Mouse (Mus musculus): ENCODE measurements around the gene Gbx1. TPM values are rescaled to one million over a fixed set of nuclear protein-coding genes. Genes with fewer than 3 reads are reported as not detected.

Gbx1 gene
- polyA plus RNA-seq, 1 experiment from 2014 or later = not detected

GRCm38 (mm10) chr5:24481647-24482046, 45.4 kb downstream of the Gbx1 start:
- Histone ChIP-seq H3K4me2 (ENCODE audit: low read depth, low read length) (no peak overlapping the region), H3K36me3 (replicated peaks; ENCODE audit: insufficient read depth, low read length) (peaks cover 34% of the 10 kb centered on the region), H3K27me3 (ENCODE audit: insufficient read depth, low read length) (no peaks in the 10 kb centered on the region), H3K4me3 (ENCODE audit: low read depth, low read length) (no peak overlapping the region), H3K4me1 (ENCODE audit: insufficient read depth) (0 out of 2 replicates have a peak, but pooled peaks cover 3% of the 10 kb centered on the region), H3K9ac (replicated peaks) (no peak overlapping the region), H3K27ac (ENCODE audit: low read depth) (no peak overlapping the region), H3K9me3 (ENCODE audit: low read length) (no peaks in the 10 kb centered on the region)
- ATAC-seq = peak; percentile 18; the same call in 1 of the 2 replicates
- peak; percentile 78 for DNase-seq
- WGBS (ENCODE audit: insufficient replicate concordance) = 4% methylated on average over 3 of the region's 4 CpGs
- TF ChIP-seq EP300 (IDR thresholded peaks at IDR 0.05; ENCODE audit: low read depth) (no peak), CTCF (IDR thresholded peaks at IDR 0.05; ENCODE audit: low read depth) (peak; percentile 77)

GRCm38 (mm10) chr5:24477909-24478308, 49.1 kb downstream of the Gbx1 start:
- H3K36me3 ChIP-seq (replicated peaks; ENCODE audit: insufficient read depth, low read length) = peaks cover 32% of the 10 kb centered on the region
- no peak overlapping the region for H3K9ac ChIP-seq (replicated peaks)
- no peak overlapping the region for H3K4me2 ChIP-seq (ENCODE audit: low read depth, low read length)
- DNase-seq (no peak), ATAC-seq (no peak)
- peaks cover 17% of the 10 kb centered on the region for H3K27me3 ChIP-seq (ENCODE audit: insufficient read depth, low read length)
- TF ChIP-seq EP300 (IDR thresholded peaks at IDR 0.05; ENCODE audit: low read depth) = no peak
- TF ChIP-seq CTCF (IDR thresholded peaks at IDR 0.05; ENCODE audit: low read depth) = no peak
- H3K4me1 ChIP-seq (ENCODE audit: insufficient read depth) = peaks cover 11% of the 10 kb centered on the region
- 82% methylated on average over 9 of the region's 9 CpGs for WGBS (ENCODE audit: insufficient replicate concordance)
- no peak overlapping the region for H3K4me3 ChIP-seq (ENCODE audit: low read depth, low read length)
- H3K9me3 ChIP-seq (ENCODE audit: low read length) = no peaks in the 10 kb centered on the region
- H3K27ac ChIP-seq (ENCODE audit: low read depth) = no peak overlapping the region

GRCm38 (mm10) chr5:24475476-24476241, 51.3 kb downstream of the Gbx1 start:
- Histone ChIP-seq H3K9ac (replicated peaks) (no peak overlapping the region), H3K27ac (ENCODE audit: low read depth) (no peak overlapping the region), H3K9me3 (ENCODE audit: low read length) (no peaks in the 10 kb centered on the region), H3K36me3 (replicated peaks; ENCODE audit: insufficient read depth, low read length) (peaks cover 30% of the 10 kb centered on the region), H3K4me3 (ENCODE audit: low read depth, low read length) (no peak overlapping the region), H3K4me1 (ENCODE audit: insufficient read depth) (peaks cover 11% of the 10 kb centered on the region), H3K4me2 (ENCODE audit: low read depth, low read length) (no peak overlapping the region), H3K27me3 (ENCODE audit: insufficient read depth, low read length) (peaks cover 17% of the 10 kb centered on the region)
- no peak for ATAC-seq
- WGBS (ENCODE audit: insufficient replicate concordance) = 75% methylated on average over 6 of the region's 6 CpGs
- TF ChIP-seq CTCF (IDR thresholded peaks at IDR 0.05; ENCODE audit: low read depth) = no peak
- no peak for TF ChIP-seq EP300 (IDR thresholded peaks at IDR 0.05; ENCODE audit: low read depth)
- DNase-seq = no peak

GRCm38 (mm10) chr5:24474723-24475261, 52.2 kb downstream of the Gbx1 start:
- DNase-seq (peak; percentile 36), ATAC-seq (0 out of 2 replicates have a peak, but pooled peaks have one; percentile 28)
- H3K27me3 ChIP-seq (ENCODE audit: insufficient read depth, low read length) = peaks cover 17% of the 10 kb centered on the region
- TF ChIP-seq CTCF (IDR thresholded peaks at IDR 0.05; ENCODE audit: low read depth) = peak; percentile 16; the same call in 1 of the 2 replicates
- no peak for TF ChIP-seq EP300 (IDR thresholded peaks at IDR 0.05; ENCODE audit: low read depth)
- H3K9me3 ChIP-seq (ENCODE audit: low read length) = no peaks in the 10 kb centered on the region
- H3K27ac ChIP-seq (ENCODE audit: low read depth) = no peak overlapping the region
- peak overlapping the region; percentile 39 for H3K4me3 ChIP-seq (ENCODE audit: low read depth, low read length)
- H3K4me1 ChIP-seq (ENCODE audit: insufficient read depth) = peaks cover 11% of the 10 kb centered on the region
- WGBS (ENCODE audit: insufficient replicate concordance) = 7% methylated on average over 51 of the region's 67 CpGs
- H3K4me2 ChIP-seq (ENCODE audit: low read depth, low read length) = peak overlapping the region; percentile 72
- H3K36me3 ChIP-seq (replicated peaks; ENCODE audit: insufficient read depth, low read length) = peaks cover 23% of the 10 kb centered on the region
- no peak overlapping the region for H3K9ac ChIP-seq (replicated peaks)

- Histone ChIP-seq H3K4me3 (ENCODE audit: low read depth, low read length) (peak overlapping the region; percentile 39), H3K4me1 (ENCODE audit: insufficient read depth) (peaks cover 11% of the 10 kb centered on the region), H3K36me3 (replicated peaks; ENCODE audit: insufficient read depth, low read length) (peaks cover 19% of the 10 kb centered on the region), H3K27ac (ENCODE audit: low read depth) (no peak overlapping the region), H3K27me3 (ENCODE audit: insufficient read depth, low read length) (peaks cover 17% of the 10 kb centered on the region), H3K9ac (replicated peaks) (no peak overlapping the region), H3K9me3 (ENCODE audit: low read length) (no peaks in the 10 kb centered on the region), H3K4me2 (ENCODE audit: low read depth, low read length) (peak overlapping the region; percentile 72)
- ATAC-seq (peak; percentile 18), DNase-seq (no peak)
- TF ChIP-seq CTCF (IDR thresholded peaks at IDR 0.05; ENCODE audit: low read depth) = no peak
- no peak for TF ChIP-seq EP300 (IDR thresholded peaks at IDR 0.05; ENCODE audit: low read depth)
- WGBS (ENCODE audit: insufficient replicate concordance) = 6% methylated on average over 69 of the region's 77 CpGs
Measured at GRCm38 (mm10) chr5:24474025-24474722, 52.8 kb downstream of the Gbx1 start.
